Mouse (Mus musculus) limb, embryonic 11.5 days (tissue): ENCODE measurements around the gene Msh6. TPM values are rescaled to one million over a fixed set of nuclear protein-coding genes. Genes with fewer than 3 reads are reported as not detected.

Experiments
- ATAC-seq: fragments of 200-750 bp; cut with Nextera tagmentation; 2 replicates; pipeline ENCODE4 v1.8.0; 2017; ENCODE audit warnings: low read depth; ENCODE audit not compliant: insufficient number of reproducible peaks, low FRiP score, low TSS enrichment
- DNase-seq: peaks from one replicate; pipeline ENCODE4 v3.0.0-alpha.2; 2015; ENCODE audit warnings: low spot score
- H3K27ac ChIP-seq: fragments of 300-500 bp; sonication (generic); replicated peaks from 2 replicates; pipeline ENCODE4 v1.5.1; 2014; ENCODE audit warnings: low read depth, mild to moderate bottlenecking, low read length
- H3K27me3 ChIP-seq: fragments of 300-500 bp; sonication (generic); 2 replicates; pipeline ENCODE4 v1.6.1; 2014; ENCODE audit warnings: mild to moderate bottlenecking, low read length, mixed read lengths; ENCODE audit not compliant: control insufficient read depth, insufficient read depth
- H3K36me3 ChIP-seq: fragments of 300-500 bp; sonication (generic); 2 replicates; pipeline ENCODE4 v1.6.1; 2014; ENCODE audit warnings: mild to moderate bottlenecking, low read length, moderate library complexity, mixed read lengths; ENCODE audit not compliant: control insufficient read depth, insufficient read depth
- H3K4me1 ChIP-seq: fragments of 300-500 bp; sonication (generic); 2 replicates; pipeline ENCODE4 v1.6.1; 2014; ENCODE audit warnings: low read length, mixed read lengths; ENCODE audit not compliant: control insufficient read depth, insufficient read depth
- H3K4me2 ChIP-seq: fragments of 300-500 bp; sonication (generic); 2 replicates; pipeline ENCODE4 v1.6.1; 2014; ENCODE audit warnings: low read depth, mild to moderate bottlenecking, moderate library complexity; ENCODE audit not compliant: severe bottlenecking
- H3K4me3 ChIP-seq: fragments of 300-500 bp; sonication (generic); 2 replicates; pipeline ENCODE4 v1.5.1; 2014; ENCODE audit warnings: low read depth, low read length
- H3K9ac ChIP-seq: fragments of 300-500 bp; sonication (generic); 2 replicates; pipeline ENCODE4 v1.6.1; 2014; ENCODE audit warnings: mild to moderate bottlenecking, low read length
- H3K9me3 ChIP-seq: fragments of 300-500 bp; sonication (generic); 2 replicates; pipeline ENCODE4 v1.6.1; 2016; ENCODE audit warnings: low read length; ENCODE audit not compliant: control insufficient read depth
- WGBS: fragments of 180-500 bp; shearing (Covaris S2); extraction: QIAGEN DNeasy Blood & Tissue Kit; methylation state at CpG from one replicate; pipeline ENCODE4 v1.1.7; 2014; 5-methylcytosine and 5-hydroxymethylcytosine counted together
- polyA plus RNA-seq: library from polyadenylated mRNA; unstranded; fragments of >200 nt; fragmentation: Nextera tagmentation; extraction: Ambion mirVana; gene quantifications from 2 replicates; pipeline ENCODE4 v1.2.1, GENCODE M21; 2014

Msh6 gene
- polyA plus RNA-seq, 1 experiment from 2014 or later: 95.7 TPM

GRCm38 (mm10) chr17:88025227-88025626 lies 50.4 kb downstream of the Msh6 start:
- no peak overlapping the region for H3K9ac ChIP-seq
- no peaks in the 10 kb centered on the region for H3K36me3 ChIP-seq
- no peak for DNase-seq
- WGBS: 60% methylated on average over 4 of the region's 4 CpGs
- no peak overlapping the region for H3K4me2 ChIP-seq
- no peaks in the 10 kb centered on the region for H3K9me3 ChIP-seq
- H3K4me3 ChIP-seq: no peak overlapping the region
- H3K4me1 ChIP-seq: no peaks in the 10 kb centered on the region
- ATAC-seq: no peak
- no peaks in the 10 kb centered on the region for H3K27me3 ChIP-seq
- H3K27ac ChIP-seq: no peak overlapping the region

DNA sequence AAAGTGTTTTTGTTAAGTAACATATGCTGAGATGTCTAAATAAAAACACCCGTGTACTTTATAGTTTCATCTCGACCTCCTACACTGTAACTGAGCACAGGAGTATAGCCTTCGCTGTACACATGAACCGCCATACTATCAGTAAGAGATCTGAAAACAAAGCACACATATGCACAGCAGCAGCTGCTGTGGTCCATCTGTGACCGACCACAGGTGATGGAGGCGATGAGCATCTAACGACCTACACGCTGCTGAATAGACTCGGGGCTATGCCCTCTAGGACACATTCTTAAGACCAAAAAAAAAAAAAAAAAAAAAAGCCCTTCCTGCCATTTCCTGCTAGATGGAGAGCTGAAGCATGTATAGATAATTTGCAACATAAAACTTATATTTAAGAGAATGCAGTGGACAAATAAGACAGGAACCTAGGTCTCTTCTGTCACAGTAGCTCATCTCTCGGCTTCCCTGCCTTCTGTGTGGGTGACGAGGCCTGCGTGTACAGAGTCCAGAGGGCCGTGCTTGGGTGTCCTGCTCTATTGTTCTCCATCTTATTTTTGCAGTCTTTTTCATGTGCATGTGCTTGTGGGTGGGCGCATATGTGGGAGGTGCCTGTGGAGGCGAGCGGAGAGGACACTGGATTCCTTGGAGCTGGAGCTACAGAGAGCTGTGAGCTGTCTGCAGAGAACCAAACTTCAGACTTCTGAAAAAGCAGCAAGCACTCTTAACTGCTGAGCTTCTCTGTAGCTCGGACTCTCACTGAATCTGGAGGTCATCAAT lies 54.5 kb downstream of the Msh6 start:
- no peak overlapping the region for H3K9ac ChIP-seq
- WGBS: 92% methylated on average over 17 of the region's 17 CpGs
- no peaks in the 10 kb centered on the region for H3K4me1 ChIP-seq
- DNase-seq (no peak), ATAC-seq (no peak)
- no peak overlapping the region for H3K4me2 ChIP-seq
- no peak overlapping the region for H3K4me3 ChIP-seq
- no peaks in the 10 kb centered on the region for H3K9me3 ChIP-seq
- H3K27ac ChIP-seq: no peak overlapping the region
- H3K27me3 ChIP-seq: no peaks in the 10 kb centered on the region
- H3K36me3 ChIP-seq: no peaks in the 10 kb centered on the region

- ATAC-seq: no peak
- Histone ChIP-seq H3K4me2 (no peak overlapping the region), H3K4me3 (no peak overlapping the region), H3K9me3 (no peaks in the 10 kb centered on the region), H3K36me3 (no peaks in the 10 kb centered on the region), H3K4me1 (no peaks in the 10 kb centered on the region), H3K27ac (no peak overlapping the region), H3K9ac (no peak overlapping the region), H3K27me3 (no peaks in the 10 kb centered on the region)
- WGBS: 91% methylated on average over 5 of the region's 5 CpGs
- DNase-seq: no peak
Observed at GRCm38 (mm10) chr17:88031755-88032154, 56.9 kb downstream of the Msh6 start.

GRCm38 (mm10) chr17:88034418-88034817 lies 59.6 kb downstream of the Msh6 start:
- Histone ChIP-seq H3K27me3 (no peaks in the 10 kb centered on the region), H3K9ac (no peak overlapping the region), H3K4me2 (no peak overlapping the region), H3K27ac (no peak overlapping the region), H3K9me3 (no peaks in the 10 kb centered on the region), H3K36me3 (no peaks in the 10 kb centered on the region), H3K4me1 (no peaks in the 10 kb centered on the region), H3K4me3 (no peak overlapping the region)
- 84% methylated on average over 4 of the region's 4 CpGs for WGBS
- no peak for DNase-seq
- ATAC-seq: no peak

Other genes with a start within 250 kb of the Msh6 start
- gene Kcnk12, start 177.1 kb upstream of the Msh6 start, polyA plus RNA-seq: 0.07 TPM in 1 of 2 replicates, not detected in the other
- gene Rpl36-ps4, start 54.1 kb upstream of the Msh6 start, polyA plus RNA-seq: not detected in 2 replicates
- 32.2 and 33.6 TPM in 2 replicates for gene Fbxo11, start 90.2 kb downstream of the Msh6 start, polyA plus RNA-seq